Mouse (Mus musculus): ENCODE measurements at regions not wholly inside any gene's neighbourhood (a gene's known extent, or its start where the extent isn't known, plus 50 kb on each side); places are given as distances from the start of the nearest gene placed in this dataset. TPM values are rescaled to one million over a fixed set of nuclear protein-coding genes. Genes with fewer than 3 reads are reported as not detected.

DNA sequence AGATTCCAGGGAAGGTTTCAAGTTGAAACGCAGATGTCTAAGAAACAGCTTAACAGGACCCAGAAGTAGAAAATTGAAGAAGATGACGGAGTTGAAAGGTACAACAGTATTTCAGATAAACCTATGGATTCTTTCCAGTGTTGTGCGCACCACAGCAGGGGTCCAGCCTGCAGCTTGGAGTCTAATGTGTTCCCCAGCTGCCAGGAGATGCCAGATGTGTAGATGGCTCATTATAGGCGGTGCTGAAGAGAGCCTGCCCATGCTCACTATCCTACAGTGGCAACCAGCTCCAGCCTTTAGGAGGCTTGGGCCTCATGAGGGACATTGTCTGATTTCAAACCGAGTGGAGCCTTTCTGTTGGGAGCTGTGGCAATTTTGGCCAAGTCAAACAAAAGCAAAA, 51.5 kb upstream of the Zfhx3 start:
- H3K9ac ChIP-seq: no peak overlapping the region

More for the DNA sequence above, 51.5 kb upstream of the Zfhx3 start:
- no peak overlapping the region for H3K4me3 ChIP-seq (replicated peaks)
- H3K27me3 ChIP-seq: no peaks in the 10 kb centered on the region
- H3K4me1 ChIP-seq (replicated peaks): no peaks in the 10 kb centered on the region
- H3K36me3 ChIP-seq (replicated peaks): no peaks in the 10 kb centered on the region
- ATAC-seq (ENCODE audit: insufficient read depth): no peak
- WGBS (ENCODE audit: insufficient replicate concordance): 62% methylated on average over 5 of the region's 5 CpGs
- no peak overlapping the region for H3K27ac ChIP-seq (replicated peaks)
- no peak overlapping the region for H3K4me2 ChIP-seq
- H3K9me3 ChIP-seq (replicated peaks): no peaks in the 10 kb centered on the region

Small RNA genes lying in the stretch of these regions (microRNA-seq; reads per million reads assigned to microRNA genes)
- gene Gm22825: not detected
- gene Gm23646: not detected
